Mouse (Mus musculus) lung, adult 2 months (tissue): ENCODE measurements around the gene P4ha3.
"Not testable (repeated sequence)": the region's sequence is repeated elsewhere in the genome, so short reads cannot be mapped to it uniquely, and the experiment has no call there.

Experiments
- CTCF ChIP-seq: fragments of 200-500 bp; IDR thresholded peaks from 2 replicates; pipeline ENCODE4 v1.5.1; 2011; ENCODE audit warnings: mild to moderate bottlenecking, low read length, control low read depth; ENCODE audit not compliant: insufficient read depth
- POLR2A ChIP-seq: fragments of 200-500 bp; IDR thresholded peaks from 2 replicates; pipeline ENCODE4 v1.6.1; 2011; ENCODE audit warnings: low read depth, mild to moderate bottlenecking, control low read depth, low read length, borderline replicate concordance; ENCODE audit errors: extremely low read depth

- not testable (repeated sequence) for TF ChIP-seq CTCF, POLR2A
Observed at GRCm38 (mm10) chr7:100264934-100265333, 20.4 kb upstream of the P4ha3 start.
